Mouse (Mus musculus) MEL (cell line): ENCODE data around the gene Pdxk. TPM values are rescaled to one million over a fixed set of nuclear protein-coding genes. Genes with fewer than 3 reads are reported as not detected.

ENCODE experiments used
- DNase-seq: peaks from one replicate; pipeline ENCODE4 v3.0.0; 2011; ENCODE audit warnings: low read depth, low spot score
- H3K27ac ChIP-seq: 2 replicates; pipeline ENCODE4 v1.5.1; 2012; ENCODE audit warnings: low read depth, mild to moderate bottlenecking, control low read depth, low read length, moderate library complexity; ENCODE audit not compliant: control insufficient read depth
- H3K27me3 ChIP-seq, 2 experiments: fragments of 150-350 bp in 1 of 2; sonication (generic) in 1 of 2; 2 replicates each; pipeline ENCODE4 v1.6.1; 2012; ENCODE audit warnings: low read length in 2 of 2, mild to moderate bottlenecking in 2 of 2, improper control_type of control experiment in 1 of 2, moderate library complexity in 1 of 2; ENCODE audit not compliant: insufficient read depth in 2 of 2, control insufficient read depth in 1 of 2
- H3K36me3 ChIP-seq, 2 experiments: 2 replicates each; pipeline ENCODE4 v1.6.1; 2012 to 2014; ENCODE audit warnings: low read length in 2 of 2, improper control_type of control experiment in 1 of 2, inconsistent platforms in 1 of 2, mild to moderate bottlenecking in 1 of 2; ENCODE audit not compliant: insufficient read depth in 2 of 2, control insufficient read depth in 1 of 2
- H3K4me1 ChIP-seq, 2 experiments: fragments of 150-350 bp in 1 of 2; sonication (generic) in 1 of 2; 2 replicates each; pipeline ENCODE4 v1.6.1; 2012; ENCODE audit warnings: low read length in 2 of 2, improper control_type of control experiment in 1 of 2, mild to moderate bottlenecking in 1 of 2; ENCODE audit not compliant: insufficient read depth in 2 of 2, control insufficient read depth in 1 of 2
- H3K4me3 ChIP-seq, 2 experiments: fragments of 150-350 bp in 1 of 2; sonication (generic) in 1 of 2; 2 replicates each; pipeline ENCODE4 v1.5.1; 2012; ENCODE audit warnings: low read depth in 2 of 2, low read length in 2 of 2, mild to moderate bottlenecking in 2 of 2, moderate library complexity in 2 of 2, control low read depth in 1 of 2, improper control_type of control experiment in 1 of 2; ENCODE audit not compliant: control insufficient read depth in 1 of 2, insufficient read depth in 1 of 2
- H3K79me2 ChIP-seq: 2 replicates; pipeline ENCODE4 v1.6.1; 2012; ENCODE audit warnings: mild to moderate bottlenecking, low read length, moderate library complexity; ENCODE audit not compliant: control insufficient read depth, poor library complexity, insufficient read depth
- H3K9ac ChIP-seq: 2 replicates; pipeline ENCODE4 v1.6.1; 2012; ENCODE audit warnings: low read depth, mild to moderate bottlenecking, control low read depth, low read length, moderate library complexity; ENCODE audit not compliant: control insufficient read depth, poor library complexity, severe bottlenecking
- H3K9me3 ChIP-seq: fragments of 150-350 bp; sonication (generic); replicated peaks from 2 replicates; pipeline ENCODE4 v1.6.1; 2012; ENCODE audit warnings: mild to moderate bottlenecking, low read length, improper control_type of control experiment, moderate library complexity; ENCODE audit not compliant: insufficient read depth
- BHLHE40 ChIP-seq: IDR thresholded peaks from 2 replicates; pipeline ENCODE4 v1.6.1; 2012; ENCODE audit warnings: low read depth, mild to moderate bottlenecking, inconsistent platforms, low read length, improper control_type of control experiment, borderline replicate concordance
- CTCF ChIP-seq, 3 experiments: IDR thresholded peaks in 2 of 3; conservative IDR thresholded peaks in 1 of 3; 2 replicates each; pipeline ENCODE4 v1.5.1; 2011 to 2012; ENCODE audit warnings: low read length in 3 of 3, low read depth in 2 of 3, mild to moderate bottlenecking in 2 of 3, improper control_type of control experiment in 1 of 3, inconsistent platforms in 1 of 3, mixed read lengths in 1 of 3, moderate library complexity in 1 of 3; ENCODE audit not compliant: control insufficient read depth in 1 of 3, insufficient read depth in 1 of 3, poor library complexity in 1 of 3, severe bottlenecking in 1 of 3
- E2F4 ChIP-seq: IDR thresholded peaks from 2 replicates; pipeline ENCODE4 v1.6.1; 2011; ENCODE audit warnings: low read depth, low read length, improper control_type of control experiment, borderline replicate concordance
- ELF1 ChIP-seq: IDR thresholded peaks from 2 replicates; pipeline ENCODE4 v1.6.1; 2014; ENCODE audit warnings: low read depth, mild to moderate bottlenecking, inconsistent platforms, low read length, improper control_type of control experiment, moderate library complexity
- EP300 ChIP-seq, 2 experiments: IDR thresholded peaks; 2 replicates each; pipeline ENCODE4 v1.6.1; 2011; ENCODE audit warnings: improper control_type of control experiment in 2 of 2, low read length in 2 of 2, low read depth in 1 of 2, mild to moderate bottlenecking in 1 of 2
- ETS1 ChIP-seq: IDR thresholded peaks from 2 replicates; pipeline ENCODE4 v1.6.1; 2012; ENCODE audit warnings: low read depth, mild to moderate bottlenecking, inconsistent platforms, low read length, improper control_type of control experiment, moderate library complexity
- GABPA ChIP-seq: IDR thresholded peaks from 2 replicates; pipeline ENCODE4 v1.6.1; 2012; ENCODE audit warnings: low read depth, mild to moderate bottlenecking, inconsistent platforms, low read length, improper control_type of control experiment, moderate library complexity
- GATA1 ChIP-seq: IDR thresholded peaks from 2 replicates; pipeline ENCODE4 v1.6.1; 2011; ENCODE audit warnings: low read depth, low read length, improper control_type of control experiment
- HCFC1 ChIP-seq: IDR thresholded peaks from 2 replicates; pipeline ENCODE4 v1.6.1; 2012; ENCODE audit warnings: low read depth, mild to moderate bottlenecking, inconsistent platforms, low read length, improper control_type of control experiment, moderate library complexity
- JUND ChIP-seq: IDR thresholded peaks from 2 replicates; pipeline ENCODE4 v1.6.1; 2011; ENCODE audit warnings: low read depth, mild to moderate bottlenecking, improper control_type of control experiment, low read length
- KAT2A ChIP-seq: conservative IDR thresholded peaks from 2 replicates; pipeline ENCODE4 v1.6.1; 2012; ENCODE audit warnings: low read depth, low read length, improper control_type of control experiment, inconsistent platforms
- MAFK ChIP-seq: IDR thresholded peaks from 2 replicates; pipeline ENCODE4 v1.6.1; 2011; ENCODE audit warnings: low read depth, mild to moderate bottlenecking, low read length, improper control_type of control experiment, borderline replicate concordance
- MAX ChIP-seq: IDR thresholded peaks from 2 replicates; pipeline ENCODE4 v1.6.1; 2011; ENCODE audit warnings: low read length, improper control_type of control experiment
- MEF2A ChIP-seq: IDR thresholded peaks from 2 replicates; pipeline ENCODE4 v1.6.1; 2014; ENCODE audit warnings: low read depth, mild to moderate bottlenecking, inconsistent platforms, low read length, improper control_type of control experiment; ENCODE audit not compliant: poor library complexity, insufficient replicate concordance, severe bottlenecking; ENCODE audit errors: extremely low read depth
- MXI1 ChIP-seq: IDR thresholded peaks from 2 replicates; pipeline ENCODE4 v1.6.1; 2011; ENCODE audit warnings: mild to moderate bottlenecking, low read depth, low read length, improper control_type of control experiment
- MYB ChIP-seq: IDR thresholded peaks from 2 replicates; pipeline ENCODE4 v1.6.1; 2011; ENCODE audit warnings: mild to moderate bottlenecking, low read depth, low read length, improper control_type of control experiment
- MYC ChIP-seq: IDR thresholded peaks from 2 replicates; pipeline ENCODE4 v1.6.1; 2011; ENCODE audit warnings: low read depth, mild to moderate bottlenecking, low read length, improper control_type of control experiment, moderate library complexity
- NELFE ChIP-seq: IDR thresholded peaks from 2 replicates; pipeline ENCODE4 v1.6.1; 2011; ENCODE audit warnings: low read depth, low read length, improper control_type of control experiment
- NRF1 ChIP-seq: IDR thresholded peaks from 2 replicates; pipeline ENCODE4 v1.6.1; 2014; ENCODE audit warnings: low read depth, mild to moderate bottlenecking, inconsistent platforms, low read length, improper control_type of control experiment, moderate library complexity; ENCODE audit not compliant: poor library complexity, insufficient read depth, severe bottlenecking
- POLR2A ChIP-seq, 2 experiments: IDR thresholded peaks; 2 replicates each; pipeline ENCODE4 v1.6.1; 2011 to 2012; ENCODE audit warnings: low read length in 2 of 2, mild to moderate bottlenecking in 2 of 2, control low read depth in 1 of 2, improper control_type of control experiment in 1 of 2, low read depth in 1 of 2, moderate library complexity in 1 of 2; ENCODE audit not compliant: control insufficient read depth in 1 of 2, insufficient read depth in 1 of 2, poor library complexity in 1 of 2
- POLR2AphosphoS2 ChIP-seq: IDR thresholded peaks from 2 replicates; pipeline ENCODE4 v1.6.1; 2011; ENCODE audit warnings: low read length, improper control_type of control experiment
- POLR2AphosphoS5 ChIP-seq: IDR thresholded peaks from 2 replicates; pipeline ENCODE4 v1.6.1; 2012; ENCODE audit warnings: low read depth, borderline replicate concordance, mild to moderate bottlenecking, inconsistent platforms, low read length, moderate library complexity, mixed read lengths
- RAD21 ChIP-seq: IDR thresholded peaks from 2 replicates; pipeline ENCODE4 v1.6.1; 2011; ENCODE audit warnings: mild to moderate bottlenecking, low read depth, low read length, improper control_type of control experiment
- RCOR1 ChIP-seq: IDR thresholded peaks from 2 replicates; pipeline ENCODE4 v1.6.1; 2012; ENCODE audit warnings: low read depth, mild to moderate bottlenecking, inconsistent platforms, low read length, improper control_type of control experiment
- SIN3A ChIP-seq: IDR thresholded peaks from 2 replicates; pipeline ENCODE4 v1.6.1; 2012; ENCODE audit warnings: low read length, improper control_type of control experiment, inconsistent platforms
- SMC3 ChIP-seq: IDR thresholded peaks from 2 replicates; pipeline ENCODE4 v1.6.1; 2011; ENCODE audit warnings: low read depth, low read length, improper control_type of control experiment
- TAL1 ChIP-seq: IDR thresholded peaks from 2 replicates; pipeline ENCODE4 v1.6.1; 2012; ENCODE audit warnings: mild to moderate bottlenecking, inconsistent platforms, low read length, moderate library complexity, mixed read lengths
- TBP ChIP-seq: IDR thresholded peaks from 2 replicates; pipeline ENCODE4 v1.8.0; 2011; ENCODE audit warnings: low read depth, low read length, improper control_type of control experiment
- TCF12 ChIP-seq: IDR thresholded peaks from 2 replicates; pipeline ENCODE4 v1.6.1; 2014; ENCODE audit warnings: low read depth, mild to moderate bottlenecking, inconsistent platforms, low read length, improper control_type of control experiment, moderate library complexity
- UBTF ChIP-seq: IDR thresholded peaks from 2 replicates; pipeline ENCODE4 v1.6.1; 2012; ENCODE audit warnings: low read depth, mild to moderate bottlenecking, inconsistent platforms, low read length, improper control_type of control experiment, moderate library complexity, borderline replicate concordance; ENCODE audit not compliant: insufficient read depth
- USF1 ChIP-seq: IDR thresholded peaks from 2 replicates; pipeline ENCODE4 v1.6.1; 2014; ENCODE audit warnings: low read depth, mild to moderate bottlenecking, inconsistent platforms, low read length, improper control_type of control experiment, moderate library complexity
- USF2 ChIP-seq, 2 experiments: IDR thresholded peaks; 2 replicates each; pipeline ENCODE4 v1.6.1; 2011 to 2012; ENCODE audit warnings: improper control_type of control experiment in 2 of 2, low read length in 2 of 2, borderline replicate concordance in 1 of 2, inconsistent platforms in 1 of 2, low read depth in 1 of 2, mild to moderate bottlenecking in 1 of 2; ENCODE audit not compliant: insufficient read depth in 1 of 2
- ZC3H11A ChIP-seq: IDR thresholded peaks from 2 replicates; pipeline ENCODE4 v1.6.1; 2012; ENCODE audit warnings: low read depth, mild to moderate bottlenecking, inconsistent platforms, low read length, improper control_type of control experiment
- ZKSCAN1 ChIP-seq: IDR thresholded peaks from 2 replicates; pipeline ENCODE4 v1.6.1; 2012; ENCODE audit warnings: low read depth, mild to moderate bottlenecking, inconsistent platforms, low read length, improper control_type of control experiment, moderate library complexity
- ZMIZ1 ChIP-seq: IDR thresholded peaks from 2 replicates; pipeline ENCODE4 v1.6.1; 2012; ENCODE audit warnings: low read depth, mild to moderate bottlenecking, inconsistent platforms, low read length, improper control_type of control experiment, moderate library complexity
- ZNF384 ChIP-seq: IDR thresholded peaks from 2 replicates; pipeline ENCODE4 v1.6.1; 2012; ENCODE audit warnings: low read depth, mild to moderate bottlenecking, inconsistent platforms, low read length, improper control_type of control experiment
- polyA plus RNA-seq, 2 experiments: library from polyadenylated mRNA; stranded (reverse) in 1 of 2; unstranded in 1 of 2; fragments of >175 nt in 1 of 2; fragments of >200 nt in 1 of 2; gene quantifications; 2 replicates each; pipeline versions ENCODE4 v1.2.1 to v1.2.4; 2012; ENCODE audit warnings: low replicate concordance in 2 of 2, low read depth in 1 of 2; ENCODE audit not compliant: insufficient read length in 2 of 2, insufficient read depth in 1 of 2, missing spikeins in 1 of 2
- total RNA-seq: library from RNA; depleted of rRNA; stranded (reverse); fragments of 300-350 nt; gene quantifications from 2 replicates; pipeline ENCODE4 v1.2.3, GENCODE M21; 2012; rRNA removed

Pdxk gene
- total RNA-seq (23.0 and 28.7 TPM in 2 replicates), polyA plus RNA-seq (10 to 100 TPM in 1 of 2 experiments, not detected in 1; 29.3 TPM)

GRCm38 (mm10) chr10:78464792-78465207 is at the start of gene Pdxk:
Gene Pdxk (minus strand): TSS chr10:78464975.
- Histone ChIP-seq H3K27me3 (no peaks in the 10 kb centered on the region), H3K79me2 (peaks cover 36% of the 10 kb centered on the region), H3K4me3 (peak within 1 kb of the TSS; percentile 65 to 73), H3K4me1 (peaks cover 5 to 16% of the 10 kb centered on the region in 2 experiments), H3K36me3 (peaks cover 0 to 11% of the 10 kb centered on the region in 2 experiments; a peak in 2 of 4 replicates), H3K9me3 (no peaks in the 10 kb centered on the region), H3K9ac (peak within 1 kb of the TSS; percentile 76), H3K27ac (peak within 1 kb of the TSS; percentile 96)
- peak; percentile 98 for DNase-seq
- TF ChIP-seq EP300 (IDR thresholded peaks at IDR 0.05; ENCODE audit: low read depth in 1 of 2, low read length in 2 of 2) (no peak), CTCF (IDR thresholded peaks at IDR 0.05 in 2 of 3, conservative IDR thresholded peaks at IDR 0.05 in 1 of 3; ENCODE audit: control insufficient read depth in 1 of 3, insufficient read depth in 1 of 3, low read depth in 2 of 3, low read length in 3 of 3, poor library complexity in 1 of 3, severe bottlenecking in 1 of 3) (no peak), SIN3A (peak; percentile 80; the same call in 1 of the 2 replicates), TAL1 (no peak), NELFE (peak; percentile 73), KAT2A (no peak), POLR2AphosphoS2 (peak; percentile 76; the same call in 1 of the 2 replicates), NRF1 (peak; percentile 73), ZNF384 (no peak), ETS1 (peak; percentile 46; the same call in 1 of the 2 replicates), BHLHE40 (peak; percentile 71; the same call in 1 of the 2 replicates), POLR2A (IDR thresholded peaks at IDR 0.05; ENCODE audit: control insufficient read depth in 1 of 2, insufficient read depth in 1 of 2, low read depth in 1 of 2, low read length in 2 of 2, poor library complexity in 1 of 2) (peak; percentile 82 to 91), ZC3H11A (no peak), JUND (no peak), MXI1 (peak; percentile 94), MYB (no peak), MAFK (no peak), MYC (peak; percentile 94), RAD21 (no peak), POLR2AphosphoS5 (no peak; the same call in 1 of the 2 replicates), TBP (peak; percentile 75), USF1 (peak; percentile 96), UBTF (no peak), SMC3 (no peak), GABPA (no peak), RCOR1 (no peak), MEF2A (no peak), TCF12 (peak; percentile 45), ELF1 (peak; percentile 11; the same call in 1 of the 2 replicates), GATA1 (no peak), MAX (peak; percentile 97), HCFC1 (peak; percentile 54), USF2 (IDR thresholded peaks at IDR 0.05; ENCODE audit: borderline replicate concordance in 1 of 2, insufficient read depth in 1 of 2, low read depth in 1 of 2, low read length in 2 of 2) (peak; percentile 44 to 85; a peak in 2 of 4 replicates), E2F4 (no peak), ZMIZ1 (peak; percentile 75; the same call in 1 of the 2 replicates), ZKSCAN1 (no peak)
